Comparison of ENCODE assay signal across 29 mouse cellular contexts in genomic region chr2:58956770-58957300, GRCm38 (mm10).
A peak's percentile ranks its signal among the peaks of the same experiment; 100 is the strongest.
DNase-seq lines count a peak whose midpoint lies in the region; ATAC-seq and TF ChIP-seq lines count a peak whose summit lies in the region.
"Had no signal": no experiment of that assay in that cellular context is flagged by ENCODE, and none has a peak within 500 bp of the region (broad histone marks: within the 10 kb centered on the region; RNA-seq: fewer than 3 reads in every experiment).

No protein-coding gene starts in this region.

- H3K9ac ChIP-seq in hindbrain, embryonic 11.5 days (ENCODE audit: low read depth, low read length), result no peak overlapping the region
- H3K9ac ChIP-seq in hindbrain, embryonic 14.5 days, result no peak overlapping the region
- H3K9ac ChIP-seq in midbrain, embryonic 12.5 days (replicated peaks), result no peak overlapping the region
- H3K9ac ChIP-seq in midbrain, postnatal 0 days (replicated peaks; ENCODE audit: low read length, poor library complexity, severe bottlenecking), result no peak overlapping the region
- H3K9ac ChIP-seq in midbrain, embryonic 13.5 days (replicated peaks), result no peak overlapping the region
- H3K9ac ChIP-seq: embryonic facial prominence, embryonic 12.5 days; heart, embryonic 13.5 days; kidney, embryonic 15.5 days; liver, embryonic 13.5 days had no signal

- WGBS in hindbrain, embryonic 11.5 days, result 21% methylated on average over 2 of the region's 2 CpGs
- WGBS in hindbrain, embryonic 14.5 days, result 4% methylated on average over 2 of the region's 2 CpGs
- 12% methylated on average over 2 of the region's 2 CpGs for WGBS in midbrain, embryonic 12.5 days
- WGBS in midbrain, postnatal 0 days, result 13% methylated on average over 2 of the region's 2 CpGs
- WGBS in midbrain, embryonic 13.5 days, result 6% methylated on average over 2 of the region's 2 CpGs

- no peak for TF ChIP-seq CTCF in midbrain, postnatal 0 days (IDR thresholded peaks at IDR 0.05)

- no peaks in the 10 kb centered on the region for H3K36me3 ChIP-seq in hindbrain, embryonic 11.5 days (ENCODE audit: control insufficient read depth, insufficient read depth, low read length)
- no peaks in the 10 kb centered on the region for H3K36me3 ChIP-seq in hindbrain, embryonic 14.5 days (replicated peaks; ENCODE audit: control insufficient read depth, insufficient read depth)
- no peaks in the 10 kb centered on the region for H3K36me3 ChIP-seq in midbrain, embryonic 12.5 days
- no peaks in the 10 kb centered on the region for H3K36me3 ChIP-seq in midbrain, postnatal 0 days (ENCODE audit: insufficient read depth, low read length)
- no peaks in the 10 kb centered on the region for H3K36me3 ChIP-seq in midbrain, embryonic 13.5 days
- H3K36me3 ChIP-seq: embryonic facial prominence, embryonic 12.5 days; G1E; heart, embryonic 13.5 days; kidney, embryonic 15.5 days; liver, embryonic 13.5 days had no signal

- no peak overlapping the region for H3K4me3 ChIP-seq in hindbrain, embryonic 11.5 days (ENCODE audit: low read depth, low read length)
- no peak overlapping the region for H3K4me3 ChIP-seq in hindbrain, embryonic 14.5 days (replicated peaks; ENCODE audit: low read length)
- H3K4me3 ChIP-seq in midbrain, embryonic 12.5 days, result no peak overlapping the region
- H3K4me3 ChIP-seq in midbrain, postnatal 0 days (ENCODE audit: low read depth, low read length), result no peak overlapping the region
- no peak overlapping the region for H3K4me3 ChIP-seq in midbrain, embryonic 13.5 days (replicated peaks)
- H3K4me3 ChIP-seq: embryonic facial prominence, embryonic 12.5 days; heart, embryonic 13.5 days; kidney, embryonic 15.5 days; left cerebral cortex, adult 2 months; liver, embryonic 13.5 days; megakaryocyte, embryonic 14.5 days had no signal

- H3K27me3 ChIP-seq in hindbrain, embryonic 11.5 days (ENCODE audit: control insufficient read depth, insufficient read depth, low read length), result no peaks in the 10 kb centered on the region
- no peaks in the 10 kb centered on the region for H3K27me3 ChIP-seq in hindbrain, embryonic 14.5 days (ENCODE audit: control insufficient read depth, insufficient read depth, low read length)
- H3K27me3 ChIP-seq in midbrain, embryonic 12.5 days, result no peaks in the 10 kb centered on the region
- no peaks in the 10 kb centered on the region for H3K27me3 ChIP-seq in midbrain, postnatal 0 days (ENCODE audit: insufficient read depth, low read length)
- no peaks in the 10 kb centered on the region for H3K27me3 ChIP-seq in midbrain, embryonic 13.5 days
- H3K27me3 ChIP-seq: embryonic facial prominence, embryonic 12.5 days; heart, embryonic 13.5 days; kidney, embryonic 15.5 days; liver, embryonic 13.5 days; megakaryocyte, embryonic 14.5 days; Patski had no signal

- peak; percentile 66 for ATAC-seq in hindbrain, embryonic 11.5 days (ENCODE audit: low FRiP score)
- no peak for ATAC-seq in hindbrain, embryonic 14.5 days (ENCODE audit: low FRiP score)
- peak; percentile 52; the same call in 1 of the 2 replicates for ATAC-seq in midbrain, embryonic 12.5 days (ENCODE audit: low FRiP score, low read depth)
- ATAC-seq in midbrain, postnatal 0 days (ENCODE audit: low FRiP score), result no peak
- peak; percentile 40; the same call in 1 of the 2 replicates for ATAC-seq in midbrain, embryonic 13.5 days
- ATAC-seq: forebrain, embryonic 16.5 days; inflammation-experienced regulatory T-cells, adult 6 months; lung, postnatal 0 days; Patski had no signal

- DNase-seq in hindbrain, embryonic 11.5 days (ENCODE audit: low spot score), result peak; percentile 18
- DNase-seq in hindbrain, embryonic 14.5 days (ENCODE audit: low spot score), result no peak
- DNase-seq in midbrain, postnatal 0 days (ENCODE audit: low spot score), result no peak
- DNase-seq in ovary, adult 18-20 months (ENCODE audit: low spot score), result no peak
- no peak for DNase-seq in layer of hippocampus, postnatal 14 days (ENCODE audit: low spot score in 2 of 2)
- DNase-seq: adrenal gland, postnatal 10 days; cerebellum, adult 11 months; cerebellum, adult 9-10 months; gastrocnemius, postnatal 10 days; heart, postnatal 10 days; kidney, adult 11 months; kidney, postnatal 25 days; left cerebral cortex, postnatal 4 days; liver, embryonic 13.5 days; lung, adult 18-20 months; lung, postnatal 4 days; thymus, postnatal 4 days had no signal

- no peaks in the 10 kb centered on the region for H3K4me1 ChIP-seq in hindbrain, embryonic 11.5 days (replicated peaks; ENCODE audit: control insufficient read depth, insufficient read depth, low read length)
- H3K4me1 ChIP-seq in hindbrain, embryonic 14.5 days (replicated peaks; ENCODE audit: control insufficient read depth, insufficient read depth, low read length), result no peaks in the 10 kb centered on the region
- peaks cover 5% of the 10 kb centered on the region; the same call in 1 of the 2 replicates for H3K4me1 ChIP-seq in midbrain, embryonic 12.5 days
- H3K4me1 ChIP-seq in midbrain, postnatal 0 days (ENCODE audit: insufficient read depth, low read length), result no peaks in the 10 kb centered on the region
- peaks cover 7% of the 10 kb centered on the region; the same call in 1 of the 2 replicates for H3K4me1 ChIP-seq in midbrain, embryonic 13.5 days (replicated peaks)
- H3K4me1 ChIP-seq: embryonic facial prominence, embryonic 12.5 days; heart, embryonic 13.5 days; kidney, embryonic 15.5 days; liver, embryonic 13.5 days; megakaryocyte, embryonic 14.5 days had no signal

- H3K9me3 ChIP-seq in hindbrain, embryonic 11.5 days (ENCODE audit: control insufficient read depth, low read length), result no peaks in the 10 kb centered on the region
- 0 out of 2 replicates have a peak, but pooled peaks cover 3% of the 10 kb centered on the region for H3K9me3 ChIP-seq in hindbrain, embryonic 14.5 days (ENCODE audit: control insufficient read depth, low read length)
- no peaks in the 10 kb centered on the region for H3K9me3 ChIP-seq in midbrain, embryonic 12.5 days
- H3K9me3 ChIP-seq in midbrain, postnatal 0 days (ENCODE audit: low read length), result no peaks in the 10 kb centered on the region
- 0 out of 2 replicates have a peak, but pooled peaks cover 4% of the 10 kb centered on the region for H3K9me3 ChIP-seq in midbrain, embryonic 13.5 days
- H3K9me3 ChIP-seq: embryonic facial prominence, embryonic 12.5 days; G1E; kidney, embryonic 15.5 days; liver, embryonic 13.5 days; megakaryocyte, embryonic 14.5 days had no signal

- no peak overlapping the region for H3K27ac ChIP-seq in hindbrain, embryonic 11.5 days (ENCODE audit: low read depth, low read length)
- H3K27ac ChIP-seq in hindbrain, embryonic 14.5 days, result no peak overlapping the region
- no peak overlapping the region for H3K27ac ChIP-seq in midbrain, embryonic 12.5 days (replicated peaks)
- H3K27ac ChIP-seq in midbrain, postnatal 0 days (ENCODE audit: low read depth, low read length), result no peak overlapping the region
- no peak overlapping the region for H3K27ac ChIP-seq in midbrain, embryonic 13.5 days
- H3K27ac ChIP-seq: embryonic facial prominence, embryonic 12.5 days; heart, embryonic 13.5 days; kidney, embryonic 15.5 days; left cerebral cortex, adult 2 months; liver, embryonic 13.5 days had no signal

- H3K4me2 ChIP-seq in hindbrain, embryonic 11.5 days (replicated peaks; ENCODE audit: low read depth, low read length), result no peak overlapping the region
- H3K4me2 ChIP-seq in hindbrain, embryonic 14.5 days (replicated peaks), result no peak overlapping the region
- no peak overlapping the region for H3K4me2 ChIP-seq in midbrain, embryonic 12.5 days (replicated peaks)
- no peak overlapping the region for H3K4me2 ChIP-seq in midbrain, postnatal 0 days (ENCODE audit: low read depth, low read length, poor library complexity, severe bottlenecking)
- H3K4me2 ChIP-seq in midbrain, embryonic 13.5 days (replicated peaks), result no peak overlapping the region
- H3K4me2 ChIP-seq: embryonic facial prominence, embryonic 12.5 days; heart, embryonic 13.5 days; kidney, embryonic 15.5 days; liver, embryonic 13.5 days had no signal

Comparison
In these comparisons a context has a peak if more than half of its experiments do, and no peak if none do; other contexts are left out.
1. ATAC-seq: peak in hindbrain, embryonic 11.5 days (single experiment), midbrain, embryonic 12.5 days (single experiment) and midbrain, embryonic 13.5 days (single experiment); none in hindbrain, embryonic 14.5 days (single experiment) and midbrain, postnatal 0 days (single experiment).